Mouse (Mus musculus): ENCODE data around the gene Vgll4. TPM values are rescaled to one million over a fixed set of nuclear protein-coding genes. Genes with fewer than 3 reads are reported as not detected.
A peak's percentile ranks its signal among the peaks of the same experiment; 100 is the strongest.

Gene Vgll4
- polyA plus RNA-seq, 1 experiment from 2014 or later, result 76.8 TPM

DNA sequence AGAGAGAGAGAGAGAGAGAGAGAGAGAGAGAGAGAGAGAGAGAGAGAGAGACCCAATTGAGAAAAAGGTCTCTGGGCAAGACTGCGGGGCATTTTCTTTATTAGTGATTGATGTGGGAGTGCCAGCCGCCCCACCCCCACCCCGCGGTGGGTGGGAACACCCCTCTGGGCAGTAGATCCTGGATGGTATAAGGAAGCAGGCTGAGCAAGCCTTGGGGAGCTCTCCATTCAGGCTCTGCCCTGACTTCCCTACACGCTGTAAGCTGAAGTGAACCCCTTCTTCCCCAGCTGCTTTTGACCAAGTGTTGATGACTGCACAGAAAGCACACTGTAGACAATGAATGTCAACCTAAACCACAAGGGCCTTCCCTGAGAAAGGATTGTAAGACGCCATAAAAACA lies 592 bp upstream of the Vgll4 start:
- 17% methylated on average over 6 of the region's 6 CpGs for WGBS
- Histone ChIP-seq H3K27ac (replicated peaks; ENCODE audit: low read depth, low read length) (peak overlapping the region; percentile 57; the same call in 1 of the 2 replicates), H3K9me3 (ENCODE audit: control insufficient read depth, low read length) (no peaks in the 10 kb centered on the region), H3K4me1 (ENCODE audit: control insufficient read depth, insufficient read depth, low read length) (peaks cover 15% of the 10 kb centered on the region; the same call in 1 of the 2 replicates), H3K27me3 (replicated peaks; ENCODE audit: control insufficient read depth, insufficient read depth, low read length) (peaks cover 3% of the 10 kb centered on the region; the same call in 1 of the 2 replicates), H3K4me2 (ENCODE audit: low read depth, low read length) (peak overlapping the region; percentile 100), H3K9ac (ENCODE audit: low read depth, low read length) (no peak overlapping the region), H3K4me3 (ENCODE audit: low read depth, low read length) (no peak overlapping the region), H3K36me3 (ENCODE audit: control insufficient read depth, insufficient read depth, low read length) (no peaks in the 10 kb centered on the region)
- no peak for ATAC-seq (ENCODE audit: low read depth)
- DNase-seq (ENCODE audit: low spot score), result no peak

GRCm38 (mm10) chr6:114968361-114969212 lies 1.2 kb downstream of the Vgll4 start:
- H3K4me1 ChIP-seq (ENCODE audit: control insufficient read depth, insufficient read depth, low read length), result peaks cover 18% of the 10 kb centered on the region; the same call in 1 of the 2 replicates

GRCm38 (mm10) chr6:114967623-114968022 lies 2.2 kb downstream of the Vgll4 start:
- Histone ChIP-seq H3K36me3 (ENCODE audit: control insufficient read depth, insufficient read depth, low read length) (no peaks in the 10 kb centered on the region), H3K27me3 (replicated peaks; ENCODE audit: control insufficient read depth, insufficient read depth, low read length) (peaks cover 3% of the 10 kb centered on the region; the same call in 1 of the 2 replicates), H3K9me3 (ENCODE audit: control insufficient read depth, low read length) (no peaks in the 10 kb centered on the region), H3K4me3 (ENCODE audit: low read depth, low read length) (peak overlapping the region; percentile 75), H3K27ac (replicated peaks; ENCODE audit: low read depth, low read length) (no peak overlapping the region), H3K4me1 (ENCODE audit: control insufficient read depth, insufficient read depth, low read length) (peaks cover 20% of the 10 kb centered on the region; the same call in 1 of the 2 replicates), H3K4me2 (ENCODE audit: low read depth, low read length) (peak overlapping the region; percentile 100), H3K9ac (ENCODE audit: low read depth, low read length) (0 out of 2 replicates have a peak overlapping the region, but pooled peaks have one; percentile 84)
- DNase-seq (ENCODE audit: low spot score), result no peak
- ATAC-seq (ENCODE audit: low read depth), result no peak
- 48% methylated on average over 12 of the region's 12 CpGs for WGBS

More at GRCm38 (mm10) chr6:114968361-114969212, 1.2 kb downstream of the Vgll4 start:
- Histone ChIP-seq H3K27ac (replicated peaks; ENCODE audit: low read depth, low read length) (peak overlapping the region; percentile 88), H3K4me3 (ENCODE audit: low read depth, low read length) (peak overlapping the region; percentile 75), H3K4me2 (ENCODE audit: low read depth, low read length) (peak overlapping the region; percentile 100), H3K36me3 (ENCODE audit: control insufficient read depth, insufficient read depth, low read length) (no peaks in the 10 kb centered on the region), H3K9me3 (ENCODE audit: control insufficient read depth, low read length) (no peaks in the 10 kb centered on the region), H3K9ac (ENCODE audit: low read depth, low read length) (peak overlapping the region; percentile 84), H3K27me3 (replicated peaks; ENCODE audit: control insufficient read depth, insufficient read depth, low read length) (peaks cover 3% of the 10 kb centered on the region; the same call in 1 of the 2 replicates)
- DNase-seq (ENCODE audit: low spot score) (peak; percentile 96), ATAC-seq (ENCODE audit: low read depth) (peak; percentile 89)
- WGBS, result under 1% methylated on average over 40 of the region's 82 CpGs

GRCm38 (mm10) chr6:114966396-114967154 lies 3.2 kb downstream of the Vgll4 start:
- no peak overlapping the region for H3K4me3 ChIP-seq (ENCODE audit: low read depth, low read length)
- peak overlapping the region; percentile 100; the same call in 1 of the 2 replicates for H3K4me2 ChIP-seq (ENCODE audit: low read depth, low read length)
- H3K27me3 ChIP-seq (replicated peaks; ENCODE audit: control insufficient read depth, insufficient read depth, low read length), result peaks cover 3% of the 10 kb centered on the region; the same call in 1 of the 2 replicates
- peaks cover 20% of the 10 kb centered on the region; the same call in 1 of the 2 replicates for H3K4me1 ChIP-seq (ENCODE audit: control insufficient read depth, insufficient read depth, low read length)
- 60% methylated on average over 2 of the region's 2 CpGs for WGBS
- H3K36me3 ChIP-seq (ENCODE audit: control insufficient read depth, insufficient read depth, low read length), result no peaks in the 10 kb centered on the region
- DNase-seq (ENCODE audit: low spot score) (no peak), ATAC-seq (ENCODE audit: low read depth) (no peak)
- no peak overlapping the region for H3K9ac ChIP-seq (ENCODE audit: low read depth, low read length)
- no peaks in the 10 kb centered on the region for H3K9me3 ChIP-seq (ENCODE audit: control insufficient read depth, low read length)
- H3K27ac ChIP-seq (replicated peaks; ENCODE audit: low read depth, low read length), result no peak overlapping the region

GRCm38 (mm10) chr6:114965802-114966201 lies 4.0 kb downstream of the Vgll4 start:
- Histone ChIP-seq H3K4me1 (ENCODE audit: control insufficient read depth, insufficient read depth, low read length) (peaks cover 20% of the 10 kb centered on the region; the same call in 1 of the 2 replicates), H3K4me2 (ENCODE audit: low read depth, low read length) (no peak overlapping the region), H3K9me3 (ENCODE audit: control insufficient read depth, low read length) (no peaks in the 10 kb centered on the region), H3K27ac (replicated peaks; ENCODE audit: low read depth, low read length) (no peak overlapping the region), H3K36me3 (ENCODE audit: control insufficient read depth, insufficient read depth, low read length) (no peaks in the 10 kb centered on the region), H3K9ac (ENCODE audit: low read depth, low read length) (no peak overlapping the region), H3K27me3 (replicated peaks; ENCODE audit: control insufficient read depth, insufficient read depth, low read length) (peaks cover 3% of the 10 kb centered on the region; the same call in 1 of the 2 replicates), H3K4me3 (ENCODE audit: low read depth, low read length) (no peak overlapping the region)
- ATAC-seq (ENCODE audit: low read depth) (no peak), DNase-seq (ENCODE audit: low spot score) (no peak)
- 86% methylated on average over 3 of the region's 3 CpGs for WGBS

- peaks cover 19% of the 10 kb centered on the region; the same call in 1 of the 2 replicates for H3K4me1 ChIP-seq (ENCODE audit: control insufficient read depth, insufficient read depth, low read length)
These were observed 4.4 kb downstream of the Vgll4 start for GRCm38 (mm10) chr6:114965396-114965795.

DNA sequence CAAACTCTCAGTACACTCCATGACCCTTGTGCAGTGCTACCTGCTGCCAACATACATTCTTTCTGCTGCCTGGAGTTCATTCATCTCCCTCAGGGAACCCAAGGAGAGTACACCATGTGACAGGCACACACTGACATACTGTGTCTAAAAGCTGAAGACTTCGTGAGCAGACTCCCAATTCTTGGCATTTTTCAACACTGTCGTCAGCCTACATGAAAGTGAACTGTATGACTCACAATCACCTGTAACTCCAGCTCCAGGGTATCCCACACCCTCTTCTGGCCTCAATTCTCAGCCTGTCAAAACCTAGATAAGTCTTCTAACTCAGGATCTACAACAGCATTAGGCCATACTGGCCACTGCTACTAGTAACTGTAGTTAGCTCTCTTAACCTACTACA lies 5.6 kb downstream of the Vgll4 start:
- H3K9me3 ChIP-seq (ENCODE audit: control insufficient read depth, low read length), result no peaks in the 10 kb centered on the region
- H3K36me3 ChIP-seq (ENCODE audit: control insufficient read depth, insufficient read depth, low read length), result no peaks in the 10 kb centered on the region
- DNase-seq (ENCODE audit: low spot score) (no peak), ATAC-seq (ENCODE audit: low read depth) (no peak)
- H3K9ac ChIP-seq (ENCODE audit: low read depth, low read length), result no peak overlapping the region
- H3K4me3 ChIP-seq (ENCODE audit: low read depth, low read length), result no peak overlapping the region
- no peak overlapping the region; the same call in 1 of the 2 replicates for H3K27ac ChIP-seq (replicated peaks; ENCODE audit: low read depth, low read length)
- H3K4me2 ChIP-seq (ENCODE audit: low read depth, low read length), result no peak overlapping the region
- 61% methylated on average over 2 of the region's 2 CpGs for WGBS
- peaks cover 16% of the 10 kb centered on the region; the same call in 1 of the 2 replicates for H3K4me1 ChIP-seq (ENCODE audit: control insufficient read depth, insufficient read depth, low read length)
- H3K27me3 ChIP-seq (replicated peaks; ENCODE audit: control insufficient read depth, insufficient read depth, low read length), result peaks cover 3% of the 10 kb centered on the region; the same call in 1 of the 2 replicates

More at GRCm38 (mm10) chr6:114965396-114965795, 4.4 kb downstream of the Vgll4 start:
- no peak overlapping the region for H3K27ac ChIP-seq (replicated peaks; ENCODE audit: low read depth, low read length)
- no peaks in the 10 kb centered on the region for H3K36me3 ChIP-seq (ENCODE audit: control insufficient read depth, insufficient read depth, low read length)
- H3K9me3 ChIP-seq (ENCODE audit: control insufficient read depth, low read length), result no peaks in the 10 kb centered on the region
- H3K9ac ChIP-seq (ENCODE audit: low read depth, low read length), result no peak overlapping the region
- H3K4me2 ChIP-seq (ENCODE audit: low read depth, low read length), result no peak overlapping the region
- peaks cover 3% of the 10 kb centered on the region; the same call in 1 of the 2 replicates for H3K27me3 ChIP-seq (replicated peaks; ENCODE audit: control insufficient read depth, insufficient read depth, low read length)
- H3K4me3 ChIP-seq (ENCODE audit: low read depth, low read length), result no peak overlapping the region
- 65% methylated on average over 8 of the region's 8 CpGs for WGBS
- DNase-seq (ENCODE audit: low spot score), result no peak
- no peak for ATAC-seq (ENCODE audit: low read depth)

DNA sequence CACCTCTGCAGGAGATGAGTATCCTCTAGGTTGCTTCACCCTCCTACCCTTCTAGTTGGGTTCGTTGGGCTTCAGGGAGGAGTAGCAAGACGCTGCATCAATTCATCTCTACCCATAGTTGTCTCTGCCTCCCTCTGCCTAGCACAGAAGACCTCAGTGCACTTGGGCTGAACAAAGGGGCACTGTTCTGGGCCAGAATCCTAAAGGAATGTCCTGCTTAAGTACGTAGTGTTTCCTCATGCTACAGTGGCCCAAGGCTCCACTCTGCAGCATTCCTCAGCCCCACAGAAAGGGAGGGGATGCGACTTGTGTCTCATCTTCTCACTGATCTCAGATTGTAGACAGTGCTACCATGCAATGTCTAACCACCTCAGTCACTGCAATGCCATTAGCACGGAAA lies 6.2 kb downstream of the Vgll4 start:
- H3K4me1 ChIP-seq (ENCODE audit: control insufficient read depth, insufficient read depth, low read length), result peaks cover 16% of the 10 kb centered on the region; the same call in 1 of the 2 replicates
- ATAC-seq (ENCODE audit: low read depth), result peak; percentile 35; the same call in 1 of the 2 replicates
- H3K36me3 ChIP-seq (ENCODE audit: control insufficient read depth, insufficient read depth, low read length), result no peaks in the 10 kb centered on the region
- no peak overlapping the region for H3K9ac ChIP-seq (ENCODE audit: low read depth, low read length)
- H3K4me2 ChIP-seq (ENCODE audit: low read depth, low read length), result no peak overlapping the region
- no peak for DNase-seq (ENCODE audit: low spot score)
- no peak overlapping the region for H3K4me3 ChIP-seq (ENCODE audit: low read depth, low read length)
- WGBS, result 37% methylated on average over 5 of the region's 5 CpGs
- H3K27me3 ChIP-seq (replicated peaks; ENCODE audit: control insufficient read depth, insufficient read depth, low read length), result peaks cover 3% of the 10 kb centered on the region; the same call in 1 of the 2 replicates
- no peaks in the 10 kb centered on the region for H3K9me3 ChIP-seq (ENCODE audit: control insufficient read depth, low read length)
- no peak overlapping the region; the same call in 1 of the 2 replicates for H3K27ac ChIP-seq (replicated peaks; ENCODE audit: low read depth, low read length)
